In genomic region chr11:97805662-97806612, GRCm38 (mm10) we compare ENCODE assay signal across 9 mouse cellular contexts. TPM values are rescaled to one million over a fixed set of nuclear protein-coding genes. Genes with fewer than 3 reads are reported as not detected.
A peak's percentile ranks its signal among the peaks of the same experiment; 100 is the strongest.
DNase-seq lines count a peak whose midpoint lies in the region; ATAC-seq and TF ChIP-seq lines count a peak whose summit lies in the region.
"Had no signal": no experiment of that assay in that cellular context is flagged by ENCODE, and none has a peak within 500 bp of the region (broad histone marks: within the 10 kb centered on the region; RNA-seq: fewer than 3 reads in every experiment).

No protein-coding gene starts in this region.

- intact Hi-C loops in gastrocnemius, postnatal 36 days (cut with DNase I), result no loop called here

- 52% methylated on average over 15 of the region's 15 CpGs for WGBS in embryonic facial prominence, embryonic 11.5 days
- WGBS in hindbrain, embryonic 14.5 days, result 28% methylated on average over 15 of the region's 15 CpGs
- 58% methylated on average over 15 of the region's 15 CpGs for WGBS in liver, postnatal 0 days (ENCODE audit: insufficient replicate concordance)

- no peaks in the 10 kb centered on the region for H3K9me3 ChIP-seq in embryonic facial prominence, embryonic 11.5 days (replicated peaks; ENCODE audit: control insufficient read depth, low read length)
- H3K9me3 ChIP-seq in hindbrain, embryonic 14.5 days (ENCODE audit: control insufficient read depth, low read length), result no peaks in the 10 kb centered on the region
- no peaks in the 10 kb centered on the region for H3K9me3 ChIP-seq in liver, postnatal 0 days (ENCODE audit: low read length)

- 0 out of 2 replicates have a peak overlapping the region, but pooled peaks have one; percentile 18 for H3K9ac ChIP-seq in embryonic facial prominence, embryonic 11.5 days (replicated peaks; ENCODE audit: low read length)
- H3K9ac ChIP-seq in hindbrain, embryonic 14.5 days, result peak overlapping the region; percentile 38
- no peak overlapping the region for H3K9ac ChIP-seq in liver, postnatal 0 days (replicated peaks)

- TF ChIP-seq EP300 in liver, postnatal 0 days (IDR thresholded peaks at IDR 0.05; ENCODE audit: low read depth), result no peak

- DNase-seq in embryo, embryonic 9.5 days (ENCODE audit: extremely low spot score), result peak; percentile 22
- DNase-seq in embryo, embryonic 11 days, result no peak
- DNase-seq in embryonic facial prominence, embryonic 11.5 days (ENCODE audit: low spot score), result no peak
- no peak for DNase-seq in hindbrain, embryonic 14.5 days (ENCODE audit: low spot score)
- peak; percentile 14 for DNase-seq in liver, postnatal 0 days
- no peak for DNase-seq in thymus, postnatal 36 days
- DNase-seq in gastrocnemius, postnatal 36 days, result no peak

- peak overlapping the region; percentile 35; the same call in 1 of the 2 replicates for H3K27ac ChIP-seq in embryonic facial prominence, embryonic 11.5 days (replicated peaks; ENCODE audit: low read depth, low read length)
- peak overlapping the region; percentile 74 for H3K27ac ChIP-seq in hindbrain, embryonic 14.5 days
- H3K27ac ChIP-seq in liver, postnatal 0 days (ENCODE audit: low read depth), result peak overlapping the region; percentile 66

- no peaks in the 10 kb centered on the region for H3K27me3 ChIP-seq in embryonic facial prominence, embryonic 11.5 days (ENCODE audit: control insufficient read depth, insufficient read depth, low read length)
- H3K27me3 ChIP-seq in hindbrain, embryonic 14.5 days (ENCODE audit: control insufficient read depth, insufficient read depth, low read length), result no peaks in the 10 kb centered on the region
- no peaks in the 10 kb centered on the region for H3K27me3 ChIP-seq in liver, postnatal 0 days (ENCODE audit: insufficient read depth, low read length)

- no peak for TF ChIP-seq CTCF in liver, postnatal 0 days (IDR thresholded peaks at IDR 0.05; ENCODE audit: low read depth)

- peaks cover 42% of the 10 kb centered on the region for H3K4me1 ChIP-seq in embryonic facial prominence, embryonic 11.5 days (ENCODE audit: control insufficient read depth, insufficient read depth, low read length)
- peaks cover 74% of the 10 kb centered on the region for H3K4me1 ChIP-seq in hindbrain, embryonic 14.5 days (replicated peaks; ENCODE audit: control insufficient read depth, insufficient read depth, low read length)
- H3K4me1 ChIP-seq in liver, postnatal 0 days (ENCODE audit: insufficient read depth), result peaks cover 76% of the 10 kb centered on the region

- H3K4me3 ChIP-seq in embryonic facial prominence, embryonic 11.5 days (ENCODE audit: low read depth, low read length), result no peak overlapping the region
- H3K4me3 ChIP-seq in hindbrain, embryonic 14.5 days (replicated peaks; ENCODE audit: low read length), result no peak overlapping the region; the same call in 1 of the 2 replicates
- H3K4me3 ChIP-seq in liver, postnatal 0 days (ENCODE audit: low read depth, low read length), result no peak overlapping the region

- peaks cover 3% of the 10 kb centered on the region; the same call in 1 of the 2 replicates for H3K36me3 ChIP-seq in embryonic facial prominence, embryonic 11.5 days (replicated peaks; ENCODE audit: control insufficient read depth, insufficient read depth, low read depth, low read length)
- H3K36me3 ChIP-seq in hindbrain, embryonic 14.5 days (replicated peaks; ENCODE audit: control insufficient read depth, insufficient read depth), result peaks cover 36% of the 10 kb centered on the region
- H3K36me3 ChIP-seq in liver, postnatal 0 days (replicated peaks; ENCODE audit: insufficient read depth, low read length), result peaks cover 26% of the 10 kb centered on the region

- ATAC-seq in embryonic facial prominence, embryonic 11.5 days (replicated peaks; ENCODE audit: insufficient number of reproducible peaks, low FRiP score, low TSS enrichment, low read depth), result no peak; the same call in 1 of the 2 replicates
- ATAC-seq in hindbrain, embryonic 14.5 days (ENCODE audit: low FRiP score), result peak; percentile 32; the same call in 1 of the 2 replicates
- ATAC-seq in liver, postnatal 0 days, result no peak
- ATAC-seq in megakaryocyte-erythroid progenitor cell, adult 5-6 weeks (replicated peaks; ENCODE audit: low FRiP score, low TSS enrichment, poor library complexity, severe bottlenecking), result no peak

- peak overlapping the region; percentile 7; the same call in 1 of the 2 replicates for H3K4me2 ChIP-seq in embryonic facial prominence, embryonic 11.5 days (ENCODE audit: low read depth, low read length)
- peak overlapping the region; percentile 36 for H3K4me2 ChIP-seq in hindbrain, embryonic 14.5 days (replicated peaks)
- peak overlapping the region; percentile 29; the same call in 1 of the 2 replicates for H3K4me2 ChIP-seq in liver, postnatal 0 days (ENCODE audit: low read depth, low read length)

RNA-seq across cellular contexts. Expression of gene Lasp1, which starts 7.1 kb away (rescaled TPM):
- 62.6 and 67.8 TPM in 2 replicates for polyA plus RNA-seq in embryonic facial prominence, embryonic 11.5 days (2014; fragmentation: Nextera tagmentation; extraction: Ambion mirVana)
- polyA plus RNA-seq in hindbrain, embryonic 14.5 days (2014; fragmentation: Nextera tagmentation; extraction: Ambion mirVana), result 110 and 126 TPM in 2 replicates
- polyA plus RNA-seq in liver, postnatal 0 days (2015; fragmentation: Nextera tagmentation; extraction: Ambion mirVana), result 30.0 and 32.2 TPM in 2 replicates
- total RNA-seq in megakaryocyte-erythroid progenitor cell, adult 5-6 weeks (2014; fragmentation: Nextera tagmentation), result 15.7 and 20.4 TPM in 2 replicates
- 56.3 and 63.5 TPM in 2 replicates for total RNA-seq in megakaryocyte-erythroid progenitor cell, adult 5-6 weeks (2017)
- 10 to 100 TPM; 14.2 to 15.4 TPM for total RNA-seq in gastrocnemius, postnatal 36 days (2021)

RNA-seq across cellular contexts. Expression of gene Rpl23, which starts 23.7 kb away (rescaled TPM):
- 524 and 537 TPM in 2 replicates for polyA plus RNA-seq in embryonic facial prominence, embryonic 11.5 days (2014; fragmentation: Nextera tagmentation; extraction: Ambion mirVana)
- 324 and 419 TPM in 2 replicates for polyA plus RNA-seq in hindbrain, embryonic 14.5 days (2014; fragmentation: Nextera tagmentation; extraction: Ambion mirVana)
- 409 and 433 TPM in 2 replicates for polyA plus RNA-seq in liver, postnatal 0 days (2015; fragmentation: Nextera tagmentation; extraction: Ambion mirVana)
- 2,091 and 2,156 TPM in 2 replicates for total RNA-seq in megakaryocyte-erythroid progenitor cell, adult 5-6 weeks (2014; fragmentation: Nextera tagmentation)
- total RNA-seq in megakaryocyte-erythroid progenitor cell, adult 5-6 weeks (2017), result 1,518 and 2,802 TPM in 2 replicates
- 100 to 1,000 TPM; 349 to 430 TPM for total RNA-seq in gastrocnemius, postnatal 36 days (2021)

RNA-seq across cellular contexts. Expression of gene 1700001P01Rik, which starts 30.2 kb away (rescaled TPM):
- not detected in 2 replicates for polyA plus RNA-seq in embryonic facial prominence, embryonic 11.5 days (2014; fragmentation: Nextera tagmentation; extraction: Ambion mirVana)
- 0.68 TPM in 1 of 2 replicates, not detected in the other for polyA plus RNA-seq in hindbrain, embryonic 14.5 days (2014; fragmentation: Nextera tagmentation; extraction: Ambion mirVana)
- polyA plus RNA-seq in liver, postnatal 0 days (2015; fragmentation: Nextera tagmentation; extraction: Ambion mirVana), result not detected in 2 replicates
- total RNA-seq in megakaryocyte-erythroid progenitor cell, adult 5-6 weeks (2014; fragmentation: Nextera tagmentation), result 0.89 TPM in 1 of 2 replicates, not detected in the other
- 2.4 TPM in 1 of 2 replicates, not detected in the other for total RNA-seq in megakaryocyte-erythroid progenitor cell, adult 5-6 weeks (2017)
- total RNA-seq in gastrocnemius, postnatal 36 days (2021), result not detected

RNA-seq across cellular contexts. Expression of gene B230217C12Rik, which starts 34.6 kb away (rescaled TPM):
- 15.4 and 20.0 TPM in 2 replicates for polyA plus RNA-seq in embryonic facial prominence, embryonic 11.5 days (2014; fragmentation: Nextera tagmentation; extraction: Ambion mirVana)
- 38.2 and 38.8 TPM in 2 replicates for polyA plus RNA-seq in hindbrain, embryonic 14.5 days (2014; fragmentation: Nextera tagmentation; extraction: Ambion mirVana)
- 0.25 and 0.28 TPM in 2 replicates for polyA plus RNA-seq in liver, postnatal 0 days (2015; fragmentation: Nextera tagmentation; extraction: Ambion mirVana)
- 0.45 and 1.7 TPM in 2 replicates for total RNA-seq in megakaryocyte-erythroid progenitor cell, adult 5-6 weeks (2014; fragmentation: Nextera tagmentation)
- 0.91 TPM in 1 of 2 replicates, not detected in the other for total RNA-seq in megakaryocyte-erythroid progenitor cell, adult 5-6 weeks (2017)
- total RNA-seq in gastrocnemius, postnatal 36 days (2021), result under 1 TPM; 0.31 to 0.64 TPM
- total RNA-seq: MEL had no signal

RNA-seq across cellular contexts. Expression of gene Cwc25, which starts 39.6 kb away (rescaled TPM):
- 12.9 and 13.1 TPM in 2 replicates for polyA plus RNA-seq in embryonic facial prominence, embryonic 11.5 days (2014; fragmentation: Nextera tagmentation; extraction: Ambion mirVana)
- 8.1 and 11.2 TPM in 2 replicates for polyA plus RNA-seq in hindbrain, embryonic 14.5 days (2014; fragmentation: Nextera tagmentation; extraction: Ambion mirVana)
- polyA plus RNA-seq in liver, postnatal 0 days (2015; fragmentation: Nextera tagmentation; extraction: Ambion mirVana), result 5.5 and 5.8 TPM in 2 replicates
- total RNA-seq in megakaryocyte-erythroid progenitor cell, adult 5-6 weeks (2014; fragmentation: Nextera tagmentation), result 17.7 and 18.9 TPM in 2 replicates
- 20.4 and 23.3 TPM in 2 replicates for total RNA-seq in megakaryocyte-erythroid progenitor cell, adult 5-6 weeks (2017)
- 1 to 10 TPM; 5.5 to 5.7 TPM for total RNA-seq in gastrocnemius, postnatal 36 days (2021)

Comparison
In these comparisons a context has a peak if more than half of its experiments do, and no peak if none do; other contexts are left out.
1. DNase-seq: peak in embryo, embryonic 9.5 days (single experiment) and liver, postnatal 0 days (single experiment); none in embryo, embryonic 11 days (single experiment), embryonic facial prominence, embryonic 11.5 days (single experiment), hindbrain, embryonic 14.5 days (single experiment), thymus, postnatal 36 days (0 of 2) and gastrocnemius, postnatal 36 days (0 of 2).
2. Peak in every context shown above with its lines, with median percentiles within 50 percentile points of each other: H3K27ac ChIP-seq and H3K4me2 ChIP-seq.